Mouse (Mus musculus) lung, embryonic 14.5 days (tissue): ENCODE data around the gene Glra1. TPM values are rescaled to one million over a fixed set of nuclear protein-coding genes. Genes with fewer than 3 reads are reported as not detected.

Experiments used
- ATAC-seq: fragments of 200-750 bp; cut with Nextera tagmentation; 2 replicates; pipeline ENCODE4 v1.8.0; 2017; ENCODE audit warnings: mild to moderate bottlenecking, moderate TSS enrichment, moderate library complexity; ENCODE audit not compliant: insufficient read depth
- DNase-seq: peaks from one replicate; pipeline ENCODE4 v3.0.0-alpha.2; 2015
- H3K27ac ChIP-seq: fragments of 300-500 bp; sonication (generic); 2 replicates; pipeline ENCODE4 v1.5.1; 2014; ENCODE audit warnings: low read depth, mild to moderate bottlenecking, moderate library complexity
- H3K27me3 ChIP-seq: fragments of 300-500 bp; sonication (generic); 2 replicates; pipeline ENCODE4 v1.6.1; 2014; ENCODE audit warnings: low read length, control low read depth; ENCODE audit not compliant: insufficient read depth
- H3K36me3 ChIP-seq: fragments of 300-500 bp; sonication (generic); 2 replicates; pipeline ENCODE4 v1.6.1; 2014; ENCODE audit warnings: control low read depth; ENCODE audit not compliant: insufficient read depth
- H3K4me1 ChIP-seq: fragments of 300-500 bp; sonication (generic); 2 replicates; pipeline ENCODE4 v1.6.1; 2014; ENCODE audit warnings: antibody characterized with exemption, control low read depth; ENCODE audit not compliant: insufficient read depth
- H3K4me2 ChIP-seq: fragments of 300-500 bp; sonication (generic); 2 replicates; pipeline ENCODE4 v1.6.1; 2014; ENCODE audit warnings: mild to moderate bottlenecking
- H3K4me3 ChIP-seq: fragments of 300-500 bp; sonication (generic); 2 replicates; pipeline ENCODE4 v1.5.1; 2014; ENCODE audit warnings: low read depth, low read length
- H3K9ac ChIP-seq: fragments of 300-500 bp; sonication (generic); 2 replicates; pipeline ENCODE4 v1.6.1; 2014
- H3K9me3 ChIP-seq: fragments of 300-500 bp; sonication (generic); 2 replicates; pipeline ENCODE4 v1.6.1; 2016; ENCODE audit warnings: low read depth, low read length, control low read depth
- CTCF ChIP-seq: IDR thresholded peaks from 2 replicates; pipeline ENCODE4 v1.5.1; 2016; ENCODE audit warnings: antibody characterized with exemption, low read depth
- WGBS: fragments of 180-500 bp; shearing (Covaris S2); extraction: QIAGEN DNeasy Blood & Tissue Kit; methylation state at CpG from one replicate; pipeline ENCODE4 v1.1.7; 2014; 5-methylcytosine and 5-hydroxymethylcytosine counted together
- polyA plus RNA-seq: library from polyadenylated mRNA; unstranded; fragments of >200 nt; fragmentation: Nextera tagmentation; extraction: Ambion mirVana; gene quantifications from 2 replicates; pipeline ENCODE4 v1.2.1, GENCODE M21; 2014

Gene Glra1
- polyA plus RNA-seq, 1 experiment from 2014 or later, result not detected

DNA sequence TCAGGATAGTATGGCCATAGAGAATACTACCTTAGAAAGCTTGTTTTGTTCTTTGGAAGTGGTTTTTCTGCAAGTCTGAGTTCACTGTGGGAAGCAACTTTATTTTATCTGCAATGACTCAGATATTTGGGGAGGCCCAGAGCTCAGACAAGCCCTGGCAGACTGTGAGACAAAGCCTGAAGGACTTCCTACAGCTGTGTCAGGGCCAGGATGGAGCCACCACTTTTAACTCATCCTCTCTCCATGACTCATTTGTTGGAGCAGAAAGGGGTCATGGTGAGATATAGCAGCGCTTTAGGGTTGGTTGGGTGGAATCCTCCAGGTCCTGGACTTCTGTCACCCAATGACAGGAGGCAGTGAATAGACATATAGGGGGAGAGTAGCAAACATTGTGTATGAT lies 12.3 kb downstream of the Glra1 start:
- no peak overlapping the region for H3K4me2 ChIP-seq
- ATAC-seq (no peak), DNase-seq (no peak)
- no peak for TF ChIP-seq CTCF
- no peak overlapping the region for H3K4me3 ChIP-seq
- H3K9me3 ChIP-seq, result no peaks in the 10 kb centered on the region
- no peak overlapping the region for H3K9ac ChIP-seq
- 81% methylated on average over 1 of the region's 1 CpGs for WGBS
- H3K27me3 ChIP-seq, result no peaks in the 10 kb centered on the region
- H3K36me3 ChIP-seq, result no peaks in the 10 kb centered on the region
- H3K27ac ChIP-seq, result no peak overlapping the region
- H3K4me1 ChIP-seq, result no peaks in the 10 kb centered on the region

GRCm38 (mm10) chr11:55594411-55594810 lies 13.6 kb downstream of the Glra1 start:
- Histone ChIP-seq H3K4me2 (no peak overlapping the region), H3K9me3 (no peaks in the 10 kb centered on the region), H3K27ac (no peak overlapping the region), H3K4me1 (no peaks in the 10 kb centered on the region), H3K27me3 (no peaks in the 10 kb centered on the region), H3K4me3 (no peak overlapping the region), H3K9ac (no peak overlapping the region), H3K36me3 (no peaks in the 10 kb centered on the region)
- 84% methylated on average over 3 of the region's 3 CpGs for WGBS
- no peak for DNase-seq
- no peak for ATAC-seq
- no peak for TF ChIP-seq CTCF

DNA sequence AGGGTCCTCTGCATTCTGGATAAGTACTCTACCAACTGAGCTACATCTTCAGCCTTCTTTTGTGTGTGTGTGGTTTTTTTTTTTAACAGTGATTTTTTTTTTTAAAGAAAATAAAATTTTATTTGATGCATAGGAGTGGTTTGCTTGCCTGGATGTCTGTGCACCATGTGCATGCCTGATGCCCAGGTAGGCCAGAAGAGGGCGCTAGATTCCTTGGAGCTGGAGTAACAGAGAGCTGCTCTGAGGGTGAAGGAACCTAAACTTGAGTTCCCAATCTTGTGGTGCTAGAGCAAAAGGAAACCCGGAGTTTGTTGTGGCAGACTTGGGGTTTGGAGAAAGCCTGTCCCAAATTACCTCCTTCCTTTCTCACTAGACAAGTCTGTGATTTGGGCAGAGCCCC lies 16.8 kb downstream of the Glra1 start:
- H3K27ac ChIP-seq, result no peak overlapping the region

DNA sequence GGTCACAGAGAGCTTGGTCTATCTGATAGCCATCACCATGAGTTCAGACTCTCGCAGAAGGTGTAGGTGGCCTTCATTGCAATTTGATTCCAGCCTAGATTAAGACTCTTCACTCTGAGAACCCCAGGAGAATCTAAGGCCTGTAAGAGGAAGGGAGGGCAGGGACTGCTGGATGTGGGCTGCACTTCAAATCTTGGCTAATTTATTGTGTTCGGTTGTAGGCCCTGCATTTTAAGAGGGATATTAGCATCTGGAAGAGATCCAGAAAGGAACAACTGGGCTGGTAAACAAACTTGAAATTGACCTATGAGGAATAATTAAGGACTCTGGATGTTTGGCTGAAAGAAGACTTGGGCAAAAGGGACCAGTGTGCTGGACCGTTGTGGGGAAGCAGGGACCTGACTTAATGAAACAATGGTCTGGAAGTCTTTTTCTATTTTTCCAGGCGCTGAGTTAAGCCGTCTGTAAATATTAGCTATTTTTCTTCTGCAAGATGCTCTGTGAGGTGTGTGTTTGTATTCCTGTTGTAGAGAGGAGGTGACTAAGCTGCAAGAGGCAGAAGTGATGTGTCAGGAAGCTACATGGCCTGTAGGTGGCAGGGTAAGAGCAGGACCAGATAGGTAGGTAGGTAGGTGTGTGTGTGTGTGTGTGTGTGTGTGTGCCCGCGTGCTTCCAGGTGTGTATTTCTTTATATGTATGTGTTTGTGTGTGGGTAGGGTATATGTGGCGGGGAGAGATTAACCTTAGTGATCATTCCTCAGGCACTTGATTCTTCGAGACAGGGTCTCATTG lies 18.4 kb downstream of the Glra1 start:
- TF ChIP-seq CTCF, result no peak
- Histone ChIP-seq H3K27me3 (no peaks in the 10 kb centered on the region), H3K4me3 (no peak overlapping the region), H3K4me2 (no peak overlapping the region), H3K9me3 (no peaks in the 10 kb centered on the region), H3K9ac (no peak overlapping the region), H3K36me3 (no peaks in the 10 kb centered on the region), H3K4me1 (no peaks in the 10 kb centered on the region), H3K27ac (no peak overlapping the region)
- 72% methylated on average over 9 of the region's 9 CpGs for WGBS
- no peak for ATAC-seq
- no peak for DNase-seq

More for the DNA sequence above, 16.8 kb downstream of the Glra1 start:
- H3K4me2 ChIP-seq, result no peak overlapping the region
- no peaks in the 10 kb centered on the region for H3K36me3 ChIP-seq
- no peaks in the 10 kb centered on the region for H3K9me3 ChIP-seq
- H3K4me3 ChIP-seq, result no peak overlapping the region
- 45% methylated on average over 2 of the region's 2 CpGs for WGBS
- TF ChIP-seq CTCF, result no peak
- H3K9ac ChIP-seq, result no peak overlapping the region
- DNase-seq (no peak), ATAC-seq (no peak)
- no peaks in the 10 kb centered on the region for H3K27me3 ChIP-seq
- no peaks in the 10 kb centered on the region for H3K4me1 ChIP-seq

DNA sequence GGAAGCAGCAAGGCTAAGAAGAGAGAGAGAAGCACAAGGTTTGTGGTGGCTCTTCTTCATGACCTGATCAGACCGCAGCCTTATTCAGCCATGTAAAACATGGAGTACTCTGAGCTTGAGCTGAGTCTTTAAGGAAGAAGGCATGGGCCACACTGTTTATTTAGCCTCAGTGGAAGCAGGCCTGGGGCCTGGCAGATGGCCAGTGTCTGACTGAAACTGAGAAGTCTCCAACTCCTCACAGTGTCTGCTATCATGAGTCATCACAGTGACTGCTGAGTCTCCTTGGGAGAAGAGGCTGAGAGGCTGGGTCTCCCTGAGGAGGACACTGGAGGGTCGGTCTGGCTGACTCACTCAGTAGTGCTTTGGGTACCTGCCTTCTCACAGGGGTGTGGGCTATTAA lies 33.6 kb downstream of the Glra1 start:
- no peak for TF ChIP-seq CTCF
- Histone ChIP-seq H3K36me3 (no peaks in the 10 kb centered on the region), H3K9ac (no peak overlapping the region), H3K27ac (no peak overlapping the region), H3K4me1 (no peaks in the 10 kb centered on the region), H3K4me2 (no peak overlapping the region), H3K4me3 (no peak overlapping the region), H3K9me3 (no peaks in the 10 kb centered on the region), H3K27me3 (no peaks in the 10 kb centered on the region)
- 67% methylated on average over 2 of the region's 2 CpGs for WGBS
- peak; percentile 81 for DNase-seq
- ATAC-seq, result peak; percentile 56; the same call in 1 of the 2 replicates

DNA sequence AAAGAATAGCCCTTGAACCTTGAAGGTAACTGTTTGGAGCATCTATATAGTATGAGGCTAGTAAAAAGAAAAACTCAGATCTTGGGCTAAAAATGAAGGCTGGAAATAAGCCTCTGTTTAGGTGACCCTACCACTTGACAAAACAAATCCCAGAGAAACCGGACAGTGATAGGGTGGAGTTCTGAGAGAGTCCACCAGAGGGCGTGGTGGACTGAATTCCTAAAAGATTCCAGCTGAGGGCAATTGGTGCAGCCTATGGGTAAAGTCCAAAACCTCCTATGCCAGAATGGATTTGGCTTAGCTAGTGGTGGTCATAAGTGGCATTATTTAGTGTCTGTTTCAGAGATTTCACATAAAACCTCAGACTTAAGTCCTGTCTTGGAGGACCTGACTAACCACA lies 36.9 kb downstream of the Glra1 start:
- peak; percentile 65 for TF ChIP-seq CTCF
- H3K4me2 ChIP-seq, result no peak overlapping the region
- H3K27ac ChIP-seq, result no peak overlapping the region
- no peaks in the 10 kb centered on the region for H3K9me3 ChIP-seq
- no peak overlapping the region for H3K9ac ChIP-seq
- H3K36me3 ChIP-seq, result no peaks in the 10 kb centered on the region
- no peaks in the 10 kb centered on the region for H3K27me3 ChIP-seq
- DNase-seq (peak; percentile 56), ATAC-seq (no peak)
- 14% methylated on average over 2 of the region's 2 CpGs for WGBS
- no peak overlapping the region for H3K4me3 ChIP-seq
- no peaks in the 10 kb centered on the region for H3K4me1 ChIP-seq

- Histone ChIP-seq H3K4me1 (no peaks in the 10 kb centered on the region), H3K4me3 (no peak overlapping the region), H3K4me2 (no peak overlapping the region), H3K9me3 (no peaks in the 10 kb centered on the region), H3K9ac (no peak overlapping the region), H3K27ac (no peak overlapping the region), H3K27me3 (no peaks in the 10 kb centered on the region), H3K36me3 (no peaks in the 10 kb centered on the region)
- ATAC-seq (no peak), DNase-seq (no peak)
- no peak for TF ChIP-seq CTCF
- WGBS, result 53% methylated on average over 9 of the region's 9 CpGs
Measured at GRCm38 (mm10) chr11:55566309-55567099, 41.5 kb downstream of the Glra1 start.
